Comparison of ENCODE assay signal across 24 mouse cellular contexts in the genomic region with DNA sequence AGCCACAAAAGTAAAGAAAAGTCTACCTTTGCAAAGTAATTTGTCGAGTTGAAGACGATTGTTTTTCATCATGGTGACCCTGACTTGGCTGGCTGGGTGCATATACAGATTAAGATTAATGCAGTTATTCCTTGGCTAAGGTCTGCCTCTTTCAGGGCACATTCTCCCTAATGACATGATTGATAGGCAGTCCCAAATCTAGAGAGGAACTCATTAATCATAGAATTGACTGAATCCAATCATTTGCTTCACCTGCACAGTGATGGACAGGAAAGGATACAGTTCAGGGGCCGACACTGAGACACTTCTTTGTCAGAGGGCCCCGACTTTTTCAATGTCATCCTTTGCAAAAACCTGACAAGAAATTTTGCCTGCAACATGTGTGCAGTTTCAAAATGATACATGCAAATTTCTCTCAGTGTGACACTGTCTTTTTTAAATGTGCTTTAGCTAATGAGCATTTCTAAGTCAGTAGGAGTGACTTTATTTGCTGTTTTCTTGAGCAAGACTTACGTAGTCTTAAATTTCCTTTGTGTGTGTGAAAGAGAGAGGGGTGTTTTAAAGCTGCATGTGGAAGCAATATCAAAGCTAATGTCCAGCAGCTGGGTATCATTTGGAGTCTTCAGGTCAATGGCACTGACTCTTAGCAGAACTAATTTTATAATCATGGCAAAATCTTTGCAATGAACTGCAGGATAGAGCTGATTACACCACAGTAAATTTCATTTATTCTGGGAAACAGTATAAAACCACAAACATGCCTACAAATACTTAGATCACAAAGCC.
DNase-seq lines count a peak whose midpoint lies in the region; ATAC-seq lines count a peak whose summit lies in the region.
"Had no signal": no experiment of that assay in that cellular context is flagged by ENCODE, and none has a peak within 500 bp of the region (broad histone marks: within the 10 kb centered on the region; RNA-seq: fewer than 3 reads in every experiment).

No protein-coding gene starts in this region.

- H3K27me3 ChIP-seq in hindbrain, embryonic 11.5 days (ENCODE audit: control insufficient read depth, insufficient read depth, low read length), result no peaks in the 10 kb centered on the region
- no peaks in the 10 kb centered on the region for H3K27me3 ChIP-seq in hindbrain, embryonic 10.5 days (ENCODE audit: insufficient read depth, poor library complexity, severe bottlenecking)
- no peaks in the 10 kb centered on the region for H3K27me3 ChIP-seq in hindbrain, embryonic 13.5 days
- H3K27me3 ChIP-seq: embryonic facial prominence, embryonic 12.5 days; forebrain, embryonic 15.5 days; kidney, embryonic 15.5 days; liver, embryonic 13.5 days; neural tube, embryonic 15.5 days had no signal

- no peaks in the 10 kb centered on the region for H3K36me3 ChIP-seq in hindbrain, embryonic 11.5 days (ENCODE audit: control insufficient read depth, insufficient read depth, low read length)
- H3K36me3 ChIP-seq in hindbrain, embryonic 10.5 days, result no peaks in the 10 kb centered on the region
- no peaks in the 10 kb centered on the region for H3K36me3 ChIP-seq in hindbrain, embryonic 13.5 days
- H3K36me3 ChIP-seq: embryonic facial prominence, embryonic 12.5 days; forebrain, embryonic 15.5 days; kidney, embryonic 15.5 days; liver, embryonic 13.5 days; neural tube, embryonic 15.5 days had no signal

- peak; percentile 61 for ATAC-seq in hindbrain, embryonic 11.5 days (ENCODE audit: low FRiP score)
- ATAC-seq in hindbrain, embryonic 13.5 days (ENCODE audit: low FRiP score), result peak; percentile 73
- ATAC-seq: forebrain, embryonic 15.5 days; intestine, postnatal 0 days; midbrain, embryonic 16.5 days had no signal

- no peaks in the 10 kb centered on the region for H3K4me1 ChIP-seq in hindbrain, embryonic 11.5 days (replicated peaks; ENCODE audit: control insufficient read depth, insufficient read depth, low read length)
- H3K4me1 ChIP-seq in hindbrain, embryonic 10.5 days (replicated peaks), result peaks cover 6% of the 10 kb centered on the region
- no peaks in the 10 kb centered on the region for H3K4me1 ChIP-seq in hindbrain, embryonic 13.5 days (replicated peaks)
- H3K4me1 ChIP-seq: forebrain, embryonic 15.5 days; kidney, embryonic 15.5 days; liver, embryonic 13.5 days had no signal

- H3K9me3 ChIP-seq in hindbrain, embryonic 11.5 days (ENCODE audit: control insufficient read depth, low read length), result no peaks in the 10 kb centered on the region
- no peaks in the 10 kb centered on the region for H3K9me3 ChIP-seq in hindbrain, embryonic 10.5 days
- no peaks in the 10 kb centered on the region for H3K9me3 ChIP-seq in hindbrain, embryonic 13.5 days
- H3K9me3 ChIP-seq: embryonic facial prominence, embryonic 12.5 days; forebrain, embryonic 15.5 days; kidney, embryonic 15.5 days; liver, embryonic 13.5 days; neural tube, embryonic 15.5 days had no signal

- DNase-seq in hindbrain, embryonic 11.5 days (ENCODE audit: low spot score), result peak; percentile 18
- no peak for DNase-seq in hindbrain, embryonic 10.5 days (ENCODE audit: low spot score)
- DNase-seq in embryo, embryonic 9.5 days (ENCODE audit: extremely low spot score), result peak; percentile 4
- peak; percentile 41 for DNase-seq in mesoderm, embryonic 11.5 days (ENCODE audit: low read depth, low spot score)
- no peak for DNase-seq in gastrocnemius, postnatal 4 days (ENCODE audit: low spot score in 2 of 2)
- no peak for DNase-seq in lung, postnatal 10 days
- DNase-seq: adrenal gland, postnatal 14 days; cerebellum, adult 2 months; cerebellum, postnatal 25 days; gastrocnemius, postnatal 36 days; heart, postnatal 4 days; kidney, postnatal 4 days; liver, embryonic 13.5 days; lung, adult 2 months; thymus, adult 18-20 months; thymus, postnatal 4 days had no signal

- no peak overlapping the region for H3K9ac ChIP-seq in hindbrain, embryonic 11.5 days (ENCODE audit: low read depth, low read length)
- H3K9ac ChIP-seq in hindbrain, embryonic 13.5 days, result no peak overlapping the region
- H3K9ac ChIP-seq: embryonic facial prominence, embryonic 12.5 days; forebrain, embryonic 15.5 days; kidney, embryonic 15.5 days; liver, embryonic 13.5 days; neural tube, embryonic 15.5 days had no signal

- no peak overlapping the region for H3K4me2 ChIP-seq in hindbrain, embryonic 11.5 days (replicated peaks; ENCODE audit: low read depth, low read length)
- H3K4me2 ChIP-seq in hindbrain, embryonic 13.5 days, result no peak overlapping the region
- H3K4me2 ChIP-seq: embryonic facial prominence, embryonic 12.5 days; forebrain, embryonic 15.5 days; kidney, embryonic 15.5 days; liver, embryonic 13.5 days; neural tube, embryonic 15.5 days had no signal

- H3K4me3 ChIP-seq in hindbrain, embryonic 11.5 days (ENCODE audit: low read depth, low read length), result no peak overlapping the region
- no peak overlapping the region for H3K4me3 ChIP-seq in hindbrain, embryonic 10.5 days
- no peak overlapping the region for H3K4me3 ChIP-seq in hindbrain, embryonic 13.5 days
- H3K4me3 ChIP-seq: embryonic facial prominence, embryonic 12.5 days; forebrain, embryonic 15.5 days; kidney, embryonic 15.5 days; liver, embryonic 13.5 days; myocyte; neural tube, embryonic 15.5 days had no signal

- WGBS in hindbrain, embryonic 11.5 days, result 53% methylated on average over 5 of the region's 5 CpGs
- 69% methylated on average over 5 of the region's 5 CpGs for WGBS in hindbrain, embryonic 10.5 days
- WGBS in hindbrain, embryonic 13.5 days, result 47% methylated on average over 5 of the region's 5 CpGs

- no peak overlapping the region; the same call in 1 of the 2 replicates for H3K27ac ChIP-seq in hindbrain, embryonic 11.5 days (ENCODE audit: low read depth, low read length)
- H3K27ac ChIP-seq in hindbrain, embryonic 10.5 days, result no peak overlapping the region
- H3K27ac ChIP-seq in hindbrain, embryonic 13.5 days, result no peak overlapping the region
- H3K27ac ChIP-seq: embryonic facial prominence, embryonic 12.5 days; forebrain, embryonic 15.5 days; kidney, embryonic 15.5 days; liver, embryonic 13.5 days; neural tube, embryonic 15.5 days had no signal

Comparison
In these comparisons a context has a peak if more than half of its experiments do, and no peak if none do; other contexts are left out.
1. DNase-seq: peak in hindbrain, embryonic 11.5 days (single experiment), embryo, embryonic 9.5 days (single experiment) and mesoderm, embryonic 11.5 days (single experiment); none in hindbrain, embryonic 10.5 days (single experiment), gastrocnemius, postnatal 4 days (0 of 2) and lung, postnatal 10 days (single experiment).